Mouse (Mus musculus): Measurements from ENCODE around the gene Chchd3. TPM values are rescaled to one million over a fixed set of nuclear protein-coding genes. Genes with fewer than 3 reads are reported as not detected.

The Chchd3 gene
- polyA plus RNA-seq, 1 experiment from 2014 or later = 105 TPM

- no peak for ATAC-seq
- no peaks in the 10 kb centered on the region for H3K36me3 ChIP-seq
- H3K9me3 ChIP-seq (replicated peaks) = no peaks in the 10 kb centered on the region
- H3K4me3 ChIP-seq = no peak overlapping the region
- peaks cover 31% of the 10 kb centered on the region for H3K4me1 ChIP-seq
- 84% methylated on average over 11 of the region's 11 CpGs for WGBS (ENCODE audit: insufficient replicate concordance)
- no peak overlapping the region for H3K27ac ChIP-seq
- no peak overlapping the region for H3K9ac ChIP-seq
- H3K4me2 ChIP-seq = no peak overlapping the region
- H3K27me3 ChIP-seq (replicated peaks) = no peaks in the 10 kb centered on the region
Measured at GRCm38 (mm10) chr6:32931106-32931770, 128.8 kb downstream of the Chchd3 start.

GRCm38 (mm10) chr6:32922391-32922790, 137.7 kb downstream of the Chchd3 start:
- Histone ChIP-seq H3K9ac (no peak overlapping the region), H3K4me3 (no peak overlapping the region), H3K36me3 (peaks cover 2% of the 10 kb centered on the region), H3K4me1 (peaks cover 3% of the 10 kb centered on the region; the same call in 1 of the 2 replicates), H3K9me3 (replicated peaks) (no peaks in the 10 kb centered on the region), H3K27me3 (replicated peaks) (no peaks in the 10 kb centered on the region), H3K27ac (no peak overlapping the region), H3K4me2 (no peak overlapping the region)
- 82% methylated on average over 1 of the region's 1 CpGs for WGBS (ENCODE audit: insufficient replicate concordance)
- ATAC-seq = no peak

GRCm38 (mm10) chr6:32920091-32920490, 140.0 kb downstream of the Chchd3 start:
- Histone ChIP-seq H3K36me3 (peaks cover 8% of the 10 kb centered on the region), H3K9me3 (replicated peaks) (no peaks in the 10 kb centered on the region), H3K4me1 (peaks cover 3% of the 10 kb centered on the region; the same call in 1 of the 2 replicates), H3K27ac (no peak overlapping the region), H3K27me3 (replicated peaks) (no peaks in the 10 kb centered on the region), H3K4me3 (no peak overlapping the region), H3K4me2 (no peak overlapping the region), H3K9ac (no peak overlapping the region)
- 70% methylated on average over 2 of the region's 2 CpGs for WGBS (ENCODE audit: insufficient replicate concordance)
- no peak for ATAC-seq

- ATAC-seq = no peak
- Histone ChIP-seq H3K4me3 (no peak overlapping the region), H3K27me3 (replicated peaks) (no peaks in the 10 kb centered on the region), H3K9ac (no peak overlapping the region), H3K36me3 (no peaks in the 10 kb centered on the region), H3K9me3 (replicated peaks) (no peaks in the 10 kb centered on the region), H3K27ac (no peak overlapping the region), H3K4me2 (no peak overlapping the region), H3K4me1 (0 out of 2 replicates have a peak, but pooled peaks cover 5% of the 10 kb centered on the region)
- WGBS (ENCODE audit: insufficient replicate concordance) = 87% methylated on average over 2 of the region's 2 CpGs
Measured at GRCm38 (mm10) chr6:32910692-32911091, 149.4 kb downstream of the Chchd3 start.

GRCm38 (mm10) chr6:32899061-32899460, 161.0 kb downstream of the Chchd3 start:
- no peak overlapping the region for H3K27ac ChIP-seq
- H3K27me3 ChIP-seq (replicated peaks) = no peaks in the 10 kb centered on the region
- no peak overlapping the region for H3K4me2 ChIP-seq
- peaks cover 4% of the 10 kb centered on the region; the same call in 1 of the 2 replicates for H3K4me1 ChIP-seq
- WGBS (ENCODE audit: insufficient replicate concordance) = 79% methylated on average over 4 of the region's 4 CpGs
- no peaks in the 10 kb centered on the region for H3K9me3 ChIP-seq (replicated peaks)
- 0 out of 2 replicates have a peak, but pooled peaks cover 2% of the 10 kb centered on the region for H3K36me3 ChIP-seq
- H3K9ac ChIP-seq = no peak overlapping the region
- no peak for ATAC-seq
- H3K4me3 ChIP-seq = no peak overlapping the region

- Histone ChIP-seq H3K36me3 (peaks cover 4% of the 10 kb centered on the region; the same call in 1 of the 2 replicates), H3K4me3 (no peak overlapping the region), H3K4me1 (peaks cover 6% of the 10 kb centered on the region; the same call in 1 of the 2 replicates), H3K9ac (no peak overlapping the region), H3K9me3 (replicated peaks) (no peaks in the 10 kb centered on the region), H3K27ac (no peak overlapping the region; the same call in 1 of the 2 replicates), H3K4me2 (no peak overlapping the region; the same call in 1 of the 2 replicates), H3K27me3 (replicated peaks) (no peaks in the 10 kb centered on the region)
- ATAC-seq = peak; percentile 79
- WGBS (ENCODE audit: insufficient replicate concordance) = 41% methylated on average over 2 of the region's 2 CpGs
Measured at GRCm38 (mm10) chr6:32894100-32894499, 166.0 kb downstream of the Chchd3 start.

GRCm38 (mm10) chr6:32890726-32891125, 169.3 kb downstream of the Chchd3 start:
- Histone ChIP-seq H3K27ac (no peak overlapping the region), H3K9me3 (replicated peaks) (no peaks in the 10 kb centered on the region), H3K4me3 (no peak overlapping the region), H3K9ac (no peak overlapping the region), H3K4me1 (peaks cover 8% of the 10 kb centered on the region; the same call in 1 of the 2 replicates), H3K36me3 (peaks cover 9% of the 10 kb centered on the region; the same call in 1 of the 2 replicates), H3K4me2 (no peak overlapping the region), H3K27me3 (replicated peaks) (no peaks in the 10 kb centered on the region)
- 95% methylated on average over 4 of the region's 4 CpGs for WGBS (ENCODE audit: insufficient replicate concordance)
- ATAC-seq = no peak

GRCm38 (mm10) chr6:32888894-32889529, 171.0 kb downstream of the Chchd3 start:
- Histone ChIP-seq H3K4me1 (peaks cover 4% of the 10 kb centered on the region; the same call in 1 of the 2 replicates), H3K9me3 (replicated peaks) (no peaks in the 10 kb centered on the region), H3K4me2 (no peak overlapping the region), H3K4me3 (no peak overlapping the region), H3K9ac (no peak overlapping the region), H3K27ac (no peak overlapping the region), H3K27me3 (replicated peaks) (no peaks in the 10 kb centered on the region), H3K36me3 (peaks cover 9% of the 10 kb centered on the region; the same call in 1 of the 2 replicates)
- ATAC-seq = no peak
- WGBS (ENCODE audit: insufficient replicate concordance) = 68% methylated on average over 4 of the region's 4 CpGs

- H3K4me3 ChIP-seq = no peak overlapping the region
- H3K9ac ChIP-seq = no peak overlapping the region
- no peak overlapping the region for H3K4me2 ChIP-seq
- H3K4me1 ChIP-seq = peaks cover 6% of the 10 kb centered on the region; the same call in 1 of the 2 replicates
- WGBS (ENCODE audit: insufficient replicate concordance) = 83% methylated on average over 5 of the region's 5 CpGs
- H3K27me3 ChIP-seq (replicated peaks) = no peaks in the 10 kb centered on the region
- no peak overlapping the region for H3K27ac ChIP-seq
- no peaks in the 10 kb centered on the region; the same call in 1 of the 2 replicates for H3K36me3 ChIP-seq
- no peaks in the 10 kb centered on the region for H3K9me3 ChIP-seq (replicated peaks)
- ATAC-seq = no peak
Measured at GRCm38 (mm10) chr6:32878586-32878985, 181.5 kb downstream of the Chchd3 start.

- 74% methylated on average over 3 of the region's 3 CpGs for WGBS (ENCODE audit: insufficient replicate concordance)
- Histone ChIP-seq H3K9me3 (replicated peaks) (no peaks in the 10 kb centered on the region), H3K36me3 (peaks cover 7% of the 10 kb centered on the region), H3K9ac (no peak overlapping the region), H3K4me2 (no peak overlapping the region), H3K4me3 (no peak overlapping the region), H3K4me1 (no peaks in the 10 kb centered on the region), H3K27ac (no peak overlapping the region), H3K27me3 (replicated peaks) (no peaks in the 10 kb centered on the region)
- no peak for ATAC-seq
Measured at GRCm38 (mm10) chr6:32874176-32874575, 185.9 kb downstream of the Chchd3 start.

- H3K4me1 ChIP-seq = no peaks in the 10 kb centered on the region
- H3K4me2 ChIP-seq = no peak overlapping the region
- no peak for ATAC-seq
- H3K9ac ChIP-seq = no peak overlapping the region
- no peak overlapping the region for H3K27ac ChIP-seq
- no peaks in the 10 kb centered on the region for H3K9me3 ChIP-seq (replicated peaks)
- H3K27me3 ChIP-seq (replicated peaks) = no peaks in the 10 kb centered on the region
- WGBS (ENCODE audit: insufficient replicate concordance) = 79% methylated on average over 2 of the region's 2 CpGs
- no peak overlapping the region for H3K4me3 ChIP-seq
- H3K36me3 ChIP-seq = peaks cover 10% of the 10 kb centered on the region
Measured at GRCm38 (mm10) chr6:32872805-32873204, 187.3 kb downstream of the Chchd3 start.

GRCm38 (mm10) chr6:32850960-32851359, 209.1 kb downstream of the Chchd3 start:
- Histone ChIP-seq H3K27me3 (replicated peaks) (no peaks in the 10 kb centered on the region), H3K36me3 (peaks cover 7% of the 10 kb centered on the region; the same call in 1 of the 2 replicates), H3K9me3 (replicated peaks) (no peaks in the 10 kb centered on the region), H3K4me3 (no peak overlapping the region), H3K27ac (peak overlapping the region; percentile 75; the same call in 1 of the 2 replicates), H3K4me2 (peak overlapping the region; percentile 38), H3K4me1 (peaks cover 55% of the 10 kb centered on the region), H3K9ac (no peak overlapping the region)
- ATAC-seq = peak; percentile 100
- WGBS (ENCODE audit: insufficient replicate concordance) = 18% methylated on average over 4 of the region's 4 CpGs

Measured in liver, embryonic 12.5 days (tissue).